Mouse (Mus musculus) brain, embryonic 14.5 days (tissue): Measurements from ENCODE around the gene Krt18.

Experiments used
- CTCF ChIP-seq: fragments of 200-500 bp; IDR thresholded peaks from 2 replicates; pipeline ENCODE4 v1.5.1; 2012; ENCODE audit warnings: inconsistent platforms, mild to moderate bottlenecking, moderate library complexity, borderline replicate concordance; ENCODE audit not compliant: insufficient read depth, insufficient read length; ENCODE audit errors: extremely low read depth
- POLR2A ChIP-seq: fragments of 200-500 bp; IDR thresholded peaks from 2 replicates; pipeline ENCODE4 v1.6.1; 2012; ENCODE audit warnings: mild to moderate bottlenecking, inconsistent platforms, borderline replicate concordance; ENCODE audit not compliant: poor library complexity, insufficient read depth, insufficient read length, severe bottlenecking; ENCODE audit errors: extremely low read depth

GRCm38 (mm10) chr15:101984746-101985145 is 43.2 kb upstream of the Krt18 start:
- no peak for TF ChIP-seq CTCF
- no peak for TF ChIP-seq POLR2A
